Mouse (Mus musculus): Measurements from ENCODE around the gene Ccs. TPM values are rescaled to one million over a fixed set of nuclear protein-coding genes. Genes with fewer than 3 reads are reported as not detected.

Ccs gene
- polyA plus RNA-seq, 1 experiment from 2014 or later, result 144 TPM

DNA sequence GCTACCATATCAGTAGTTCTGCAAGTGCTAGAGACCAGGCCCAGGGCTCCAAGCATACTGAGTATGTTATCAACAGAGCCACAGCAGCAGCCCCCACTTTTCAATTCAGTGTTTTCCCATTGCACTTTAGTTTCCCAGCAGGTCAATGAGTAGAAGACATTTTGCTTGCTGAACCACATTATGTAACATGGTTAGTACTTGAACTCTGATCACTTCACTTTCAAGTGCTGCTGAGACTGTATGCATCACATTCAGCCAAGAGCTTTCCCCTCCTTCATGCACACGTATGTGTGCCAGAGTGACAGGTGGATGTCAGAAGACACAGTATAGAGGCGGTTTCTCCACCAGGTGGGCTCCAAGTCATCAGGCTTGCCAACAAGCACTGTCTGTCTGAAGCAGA is 56.2 kb downstream of the Ccs start:
- Histone ChIP-seq H3K36me3 (replicated peaks; ENCODE audit: insufficient read depth, low read length) (peaks cover 73% of the 10 kb centered on the region), H3K9me3 (ENCODE audit: low read length) (no peaks in the 10 kb centered on the region), H3K4me1 (ENCODE audit: insufficient read depth) (peaks cover 15% of the 10 kb centered on the region), H3K4me3 (ENCODE audit: low read depth, low read length) (no peak overlapping the region), H3K4me2 (ENCODE audit: low read depth, low read length) (no peak overlapping the region), H3K9ac (replicated peaks) (no peak overlapping the region), H3K27me3 (ENCODE audit: insufficient read depth, low read length) (no peaks in the 10 kb centered on the region), H3K27ac (ENCODE audit: low read depth) (no peak overlapping the region)
- ATAC-seq (no peak), DNase-seq (no peak)
- 74% methylated on average over 2 of the region's 2 CpGs for WGBS (ENCODE audit: insufficient replicate concordance)
- TF ChIP-seq CTCF (IDR thresholded peaks at IDR 0.05; ENCODE audit: low read depth) (no peak), EP300 (IDR thresholded peaks at IDR 0.05; ENCODE audit: low read depth) (no peak)

Other genes starting within 250 kb of the Ccs start
- gene Lrfn4, start 223.7 kb downstream of the Ccs start, polyA plus RNA-seq (2015; fragmentation: Nextera tagmentation; extraction: Ambion mirVana), result 0.15 and 0.21 TPM in 2 replicates
- 16.6 and 17.3 TPM in 2 replicates for gene Rce1, start 213.7 kb downstream of the Ccs start, polyA plus RNA-seq (2015; fragmentation: Nextera tagmentation; extraction: Ambion mirVana)
- gene Gm960, start 140.7 kb downstream of the Ccs start, polyA plus RNA-seq (2015; fragmentation: Nextera tagmentation; extraction: Ambion mirVana), result 0.21 and 0.33 TPM in 2 replicates
- 0.59 and 0.72 TPM in 2 replicates for gene Sptbn2, start 128.2 kb downstream of the Ccs start, polyA plus RNA-seq (2015; fragmentation: Nextera tagmentation; extraction: Ambion mirVana)
- gene Rbm4b, start 82.8 kb downstream of the Ccs start, polyA plus RNA-seq (2015; fragmentation: Nextera tagmentation; extraction: Ambion mirVana), result 14.1 TPM in 2 replicates
- gene Rbm4, start 45.4 kb downstream of the Ccs start, polyA plus RNA-seq (2015; fragmentation: Nextera tagmentation; extraction: Ambion mirVana), result 15.2 and 17.3 TPM in 2 replicates
- 8.2 and 13.1 TPM in 2 replicates for gene Gm21992, start 27.7 kb downstream of the Ccs start, polyA plus RNA-seq (2015; fragmentation: Nextera tagmentation; extraction: Ambion mirVana)
- 14.6 and 16.4 TPM in 2 replicates for gene Rbm14, start 27.7 kb downstream of the Ccs start, polyA plus RNA-seq (2015; fragmentation: Nextera tagmentation; extraction: Ambion mirVana)
- not detected in 2 replicates for gene Ccdc87, start within 50 bp of the Ccs start, polyA plus RNA-seq (2015; fragmentation: Nextera tagmentation; extraction: Ambion mirVana)
- gene Ctsf, start 15.8 kb upstream of the Ccs start, polyA plus RNA-seq (2015; fragmentation: Nextera tagmentation; extraction: Ambion mirVana), result 49.4 and 54.4 TPM in 2 replicates
- gene Actn3, start 38.6 kb upstream of the Ccs start, polyA plus RNA-seq (2015; fragmentation: Nextera tagmentation; extraction: Ambion mirVana), result 0.20 and 5.1 TPM in 2 replicates
- 4.3 and 5.4 TPM in 2 replicates for gene Zdhhc24, start 39.3 kb upstream of the Ccs start, polyA plus RNA-seq (2015; fragmentation: Nextera tagmentation; extraction: Ambion mirVana)
- gene Bbs1, start 67.3 kb upstream of the Ccs start, polyA plus RNA-seq (2015; fragmentation: Nextera tagmentation; extraction: Ambion mirVana), result 0.46 and 0.66 TPM in 2 replicates
- 28.9 and 30.6 TPM in 2 replicates for gene Dpp3, start 89.0 kb upstream of the Ccs start, polyA plus RNA-seq (2015; fragmentation: Nextera tagmentation; extraction: Ambion mirVana)
- 0.26 and 0.28 TPM in 2 replicates for gene Peli3, start 103.8 kb upstream of the Ccs start, polyA plus RNA-seq (2015; fragmentation: Nextera tagmentation; extraction: Ambion mirVana)
- gene Mrpl11, start 122.8 kb upstream of the Ccs start, polyA plus RNA-seq (2015; fragmentation: Nextera tagmentation; extraction: Ambion mirVana), result 45.4 and 48.9 TPM in 2 replicates
- not detected in 2 replicates for gene Npas4, start 151.0 kb upstream of the Ccs start, polyA plus RNA-seq (2015; fragmentation: Nextera tagmentation; extraction: Ambion mirVana)
- 0.87 and 1.0 TPM in 2 replicates for gene Slc29a2, start 184.5 kb upstream of the Ccs start, polyA plus RNA-seq (2015; fragmentation: Nextera tagmentation; extraction: Ambion mirVana)
- gene B4gat1, start 199.5 kb upstream of the Ccs start, polyA plus RNA-seq (2015; fragmentation: Nextera tagmentation; extraction: Ambion mirVana), result 11.7 and 12.4 TPM in 2 replicates
- 0.19 and 0.31 TPM in 2 replicates for gene AC124502.3, start 199.6 kb upstream of the Ccs start, polyA plus RNA-seq (2015; fragmentation: Nextera tagmentation; extraction: Ambion mirVana)
- 20.7 and 22.6 TPM in 2 replicates for gene Brms1, start 202.0 kb upstream of the Ccs start, polyA plus RNA-seq (2015; fragmentation: Nextera tagmentation; extraction: Ambion mirVana)
- gene Rin1, start 211.1 kb upstream of the Ccs start, polyA plus RNA-seq (2015; fragmentation: Nextera tagmentation; extraction: Ambion mirVana), result 0.21 and 0.36 TPM in 2 replicates
- gene Cd248, start 228.7 kb upstream of the Ccs start, polyA plus RNA-seq (2015; fragmentation: Nextera tagmentation; extraction: Ambion mirVana), result 2.0 and 2.4 TPM in 2 replicates
- gene Tmem151a, start 246.2 kb upstream of the Ccs start, polyA plus RNA-seq (2015; fragmentation: Nextera tagmentation; extraction: Ambion mirVana), result 0.79 and 0.96 TPM in 2 replicates
- gene Yif1a, start 249.2 kb upstream of the Ccs start, polyA plus RNA-seq (2015; fragmentation: Nextera tagmentation; extraction: Ambion mirVana), result 84.0 and 87.5 TPM in 2 replicates

Data from liver, postnatal 0 days (tissue).